Mouse (Mus musculus) liver, postnatal 0 days (tissue): ENCODE data around the gene Mrvi1.

Source experiments
- CTCF ChIP-seq: sonication (generic); IDR thresholded peaks from 2 replicates; pipeline ENCODE4 v1.5.1; 2016; ENCODE audit warnings: antibody characterized with exemption, low read depth
- EP300 ChIP-seq: IDR thresholded peaks from 2 replicates; pipeline ENCODE4 v1.6.1; 2016; ENCODE audit warnings: antibody characterized with exemption, low read depth, mild to moderate bottlenecking

- TF ChIP-seq CTCF, result no peak
- no peak for TF ChIP-seq EP300
Measured at GRCm38 (mm10) chr7:110878028-110878427, 104.2 kb downstream of the Mrvi1 start.
